Mouse (Mus musculus): ENCODE measurements at regions not wholly inside any gene's neighbourhood (a gene's known extent, or its start where the extent isn't known, plus 50 kb on each side); places are given as distances from the start of the nearest gene placed in this dataset.

- TF ChIP-seq CTCF (IDR thresholded peaks at IDR 0.05; ENCODE audit: control insufficient read depth, insufficient read depth, insufficient replicate concordance, low read depth, low read length) (no peak), POLR2A (IDR thresholded peaks at IDR 0.05; ENCODE audit: control insufficient read depth, low read depth, low read length) (no peak)
- Histone ChIP-seq H3K4me3 (ENCODE audit: control insufficient read depth, low read depth, low read length) (no peak overlapping the region), H3K36me3 (ENCODE audit: control insufficient read depth, insufficient read depth, low read length) (no peaks in the 10 kb centered on the region), H3K27ac (ENCODE audit: control insufficient read depth, insufficient read depth, low read depth, low read length) (no peak overlapping the region), H3K4me1 (ENCODE audit: control insufficient read depth, insufficient read depth, low read length) (no peaks in the 10 kb centered on the region), H3K27me3 (ENCODE audit: control insufficient read depth, insufficient read depth, low read length) (no peaks in the 10 kb centered on the region)
Measured at GRCm38 (mm10) chr2:170228318-170228994, 80.6 kb upstream of the Zfp217 start.

GRCm38 (mm10) chr2:170223872-170224271, 76.0 kb upstream of the Zfp217 start:
- Histone ChIP-seq H3K4me3 (ENCODE audit: control insufficient read depth, low read depth, low read length) (no peak overlapping the region), H3K36me3 (ENCODE audit: control insufficient read depth, insufficient read depth, low read length) (no peaks in the 10 kb centered on the region), H3K4me1 (ENCODE audit: control insufficient read depth, insufficient read depth, low read length) (peaks cover 4% of the 10 kb centered on the region), H3K27ac (ENCODE audit: control insufficient read depth, insufficient read depth, low read depth, low read length) (no peak overlapping the region), H3K27me3 (ENCODE audit: control insufficient read depth, insufficient read depth, low read length) (peaks cover 9% of the 10 kb centered on the region)
- no peak for TF ChIP-seq POLR2A (IDR thresholded peaks at IDR 0.05; ENCODE audit: control insufficient read depth, low read depth, low read length)
- TF ChIP-seq CTCF (IDR thresholded peaks at IDR 0.05; ENCODE audit: control insufficient read depth, insufficient read depth, insufficient replicate concordance, low read depth, low read length), result no peak

- no peak overlapping the region for H3K27ac ChIP-seq (ENCODE audit: control insufficient read depth, insufficient read depth, low read depth, low read length)
- no peak for TF ChIP-seq CTCF (IDR thresholded peaks at IDR 0.05; ENCODE audit: control insufficient read depth, insufficient read depth, insufficient replicate concordance, low read depth, low read length)
- no peaks in the 10 kb centered on the region for H3K36me3 ChIP-seq (ENCODE audit: control insufficient read depth, insufficient read depth, low read length)
- H3K27me3 ChIP-seq (ENCODE audit: control insufficient read depth, insufficient read depth, low read length), result peaks cover 9% of the 10 kb centered on the region
- H3K4me3 ChIP-seq (ENCODE audit: control insufficient read depth, low read depth, low read length), result no peak overlapping the region
- peaks cover 4% of the 10 kb centered on the region for H3K4me1 ChIP-seq (ENCODE audit: control insufficient read depth, insufficient read depth, low read length)
Measured at GRCm38 (mm10) chr2:170222819-170223218, 74.9 kb upstream of the Zfp217 start.

GRCm38 (mm10) chr2:170221994-170222535, 74.2 kb upstream of the Zfp217 start:
- H3K36me3 ChIP-seq (ENCODE audit: control insufficient read depth, insufficient read depth, low read length), result no peaks in the 10 kb centered on the region
- no peak for TF ChIP-seq CTCF (IDR thresholded peaks at IDR 0.05; ENCODE audit: control insufficient read depth, insufficient read depth, insufficient replicate concordance, low read depth, low read length)
- no peak for TF ChIP-seq POLR2A (IDR thresholded peaks at IDR 0.05; ENCODE audit: control insufficient read depth, low read depth, low read length)
- no peak overlapping the region for H3K4me3 ChIP-seq (ENCODE audit: control insufficient read depth, low read depth, low read length)
- peaks cover 9% of the 10 kb centered on the region for H3K27me3 ChIP-seq (ENCODE audit: control insufficient read depth, insufficient read depth, low read length)
- H3K4me1 ChIP-seq (ENCODE audit: control insufficient read depth, insufficient read depth, low read length), result peaks cover 4% of the 10 kb centered on the region
- H3K27ac ChIP-seq (ENCODE audit: control insufficient read depth, insufficient read depth, low read depth, low read length), result no peak overlapping the region

GRCm38 (mm10) chr2:170220871-170221369, 73.0 kb upstream of the Zfp217 start:
- Histone ChIP-seq H3K36me3 (ENCODE audit: control insufficient read depth, insufficient read depth, low read length) (no peaks in the 10 kb centered on the region), H3K4me1 (ENCODE audit: control insufficient read depth, insufficient read depth, low read length) (peaks cover 4% of the 10 kb centered on the region), H3K27ac (ENCODE audit: control insufficient read depth, insufficient read depth, low read depth, low read length) (no peak overlapping the region)

GRCm38 (mm10) chr2:170220443-170220842, 72.5 kb upstream of the Zfp217 start:
- Histone ChIP-seq H3K27me3 (ENCODE audit: control insufficient read depth, insufficient read depth, low read length) (peaks cover 9% of the 10 kb centered on the region), H3K4me1 (ENCODE audit: control insufficient read depth, insufficient read depth, low read length) (peaks cover 4% of the 10 kb centered on the region), H3K27ac (ENCODE audit: control insufficient read depth, insufficient read depth, low read depth, low read length) (no peak overlapping the region), H3K4me3 (ENCODE audit: control insufficient read depth, low read depth, low read length) (no peak overlapping the region), H3K36me3 (ENCODE audit: control insufficient read depth, insufficient read depth, low read length) (no peaks in the 10 kb centered on the region)
- TF ChIP-seq POLR2A (IDR thresholded peaks at IDR 0.05; ENCODE audit: control insufficient read depth, low read depth, low read length), result no peak
- TF ChIP-seq CTCF (IDR thresholded peaks at IDR 0.05; ENCODE audit: control insufficient read depth, insufficient read depth, insufficient replicate concordance, low read depth, low read length), result no peak

More at GRCm38 (mm10) chr2:170220871-170221369, 73.0 kb upstream of the Zfp217 start:
- Histone ChIP-seq H3K4me3 (ENCODE audit: control insufficient read depth, low read depth, low read length) (no peak overlapping the region; the same call in 1 of the 2 replicates), H3K27me3 (ENCODE audit: control insufficient read depth, insufficient read depth, low read length) (peaks cover 9% of the 10 kb centered on the region)
- TF ChIP-seq CTCF (IDR thresholded peaks at IDR 0.05; ENCODE audit: control insufficient read depth, insufficient read depth, insufficient replicate concordance, low read depth, low read length) (no peak), POLR2A (IDR thresholded peaks at IDR 0.05; ENCODE audit: control insufficient read depth, low read depth, low read length) (no peak)

- Histone ChIP-seq H3K27ac (ENCODE audit: control insufficient read depth, insufficient read depth, low read depth, low read length) (no peak overlapping the region), H3K4me3 (ENCODE audit: control insufficient read depth, low read depth, low read length) (no peak overlapping the region), H3K4me1 (ENCODE audit: control insufficient read depth, insufficient read depth, low read length) (peaks cover 4% of the 10 kb centered on the region), H3K36me3 (ENCODE audit: control insufficient read depth, insufficient read depth, low read length) (no peaks in the 10 kb centered on the region), H3K27me3 (ENCODE audit: control insufficient read depth, insufficient read depth, low read length) (peaks cover 9% of the 10 kb centered on the region)
- TF ChIP-seq POLR2A (IDR thresholded peaks at IDR 0.05; ENCODE audit: control insufficient read depth, low read depth, low read length), result no peak
- no peak for TF ChIP-seq CTCF (IDR thresholded peaks at IDR 0.05; ENCODE audit: control insufficient read depth, insufficient read depth, insufficient replicate concordance, low read depth, low read length)
Measured at GRCm38 (mm10) chr2:170219611-170220401, 71.9 kb upstream of the Zfp217 start.

Measured in testis, adult 2 months (tissue).